Mouse (Mus musculus): ENCODE measurements around the gene Relch.

DNA sequence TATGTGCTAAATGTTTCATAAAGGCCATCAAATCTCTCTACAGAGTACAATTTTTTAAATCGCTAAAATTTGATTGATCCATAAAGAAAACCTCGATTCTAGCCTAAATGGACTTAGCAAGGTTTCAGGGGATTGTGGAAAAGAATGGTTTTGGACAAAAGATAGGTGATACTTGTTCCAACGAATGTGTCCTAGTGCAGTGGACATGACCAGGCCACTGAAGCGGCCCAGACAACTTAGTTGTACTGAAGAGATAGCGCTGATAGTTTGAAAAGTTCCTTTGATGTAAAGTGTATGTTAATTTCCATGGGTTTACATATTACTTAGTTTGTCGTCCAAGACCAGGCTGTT, 866 bp upstream of the Relch start:
- TF ChIP-seq POLR2A (IDR thresholded peaks at IDR 0.05; ENCODE audit: control insufficient read depth, low read depth, low read length) (no peak), CTCF (IDR thresholded peaks at IDR 0.05; ENCODE audit: control insufficient read depth, insufficient read depth, insufficient replicate concordance, low read depth, low read length) (no peak)
